Mouse (Mus musculus): Measurements from ENCODE around the gene Gpatch2l. TPM values are rescaled to one million over a fixed set of nuclear protein-coding genes. Genes with fewer than 3 reads are reported as not detected.

The Gpatch2l gene
- polyA plus RNA-seq (2015; fragmentation: Nextera tagmentation; extraction: Ambion mirVana): 10.7 and 12.7 TPM in 2 replicates

DNA sequence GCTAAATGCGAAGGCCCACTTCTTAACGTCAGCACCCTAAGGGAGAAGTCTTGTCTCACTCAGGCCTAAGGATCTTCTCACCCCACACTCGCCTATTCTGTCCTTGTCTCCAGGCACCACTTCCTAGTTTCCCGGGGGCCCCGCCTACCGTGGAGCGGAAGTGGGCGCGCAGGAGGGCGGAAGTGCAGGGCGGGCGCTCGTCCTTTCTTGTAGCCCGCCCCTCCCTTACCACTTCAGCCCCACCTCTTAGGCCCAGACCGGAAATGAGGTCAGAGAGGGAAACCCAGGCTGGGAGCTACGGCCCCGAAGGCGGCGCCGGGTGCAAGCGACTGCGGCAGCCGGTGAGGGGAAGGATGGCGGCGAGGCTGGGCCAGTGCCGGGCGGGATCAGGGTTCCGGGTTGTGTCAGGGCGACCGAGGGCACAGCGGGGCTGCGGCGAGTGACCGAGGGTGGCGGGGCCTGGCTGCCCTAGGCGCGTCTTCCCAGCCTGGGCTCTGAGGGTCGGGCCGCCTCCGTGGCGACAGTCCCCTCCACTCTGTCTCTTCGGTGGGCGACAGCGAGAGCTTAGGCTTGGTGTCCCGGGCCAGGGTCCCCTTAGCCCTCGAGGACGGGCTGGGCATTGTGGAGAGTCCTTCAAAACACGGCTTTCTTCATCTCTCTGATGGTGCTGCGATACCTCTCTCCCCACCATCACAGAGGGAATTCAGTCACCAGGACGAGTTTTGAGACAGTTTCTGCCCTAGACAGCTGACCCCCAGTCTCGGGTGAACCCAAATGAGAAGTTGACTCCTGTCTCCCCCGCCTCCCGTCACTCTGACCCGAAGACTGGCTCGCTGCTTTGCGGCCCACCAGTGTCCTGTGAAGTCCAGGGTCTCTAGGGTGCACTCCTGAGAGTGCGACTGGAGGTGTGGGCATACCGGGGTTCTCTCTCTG lies at the start of gene Gpatch2l:
Gpatch2l (plus strand) TSS at position 255 of the 933 bp plus-strand sequence.
- Histone ChIP-seq H3K4me2 (peak within 1 kb of the TSS; percentile 89), H3K9me3 (replicated peaks) (no peaks in the 10 kb centered on the region), H3K4me1 (replicated peaks) (peaks cover 23% of the 10 kb centered on the region), H3K27ac (peak within 1 kb of the TSS; percentile 88), H3K4me3 (peak within 1 kb of the TSS; percentile 95), H3K9ac (peak within 1 kb of the TSS; percentile 94), H3K36me3 (peaks cover 14% of the 10 kb centered on the region), H3K27me3 (no peaks in the 10 kb centered on the region)
- WGBS: under 1% methylated on average over 57 of the region's 58 CpGs
- peak; percentile 99 for ATAC-seq (replicated peaks; ENCODE audit: insufficient number of reproducible peaks, insufficient read depth, low FRiP score, low read depth)

DNA sequence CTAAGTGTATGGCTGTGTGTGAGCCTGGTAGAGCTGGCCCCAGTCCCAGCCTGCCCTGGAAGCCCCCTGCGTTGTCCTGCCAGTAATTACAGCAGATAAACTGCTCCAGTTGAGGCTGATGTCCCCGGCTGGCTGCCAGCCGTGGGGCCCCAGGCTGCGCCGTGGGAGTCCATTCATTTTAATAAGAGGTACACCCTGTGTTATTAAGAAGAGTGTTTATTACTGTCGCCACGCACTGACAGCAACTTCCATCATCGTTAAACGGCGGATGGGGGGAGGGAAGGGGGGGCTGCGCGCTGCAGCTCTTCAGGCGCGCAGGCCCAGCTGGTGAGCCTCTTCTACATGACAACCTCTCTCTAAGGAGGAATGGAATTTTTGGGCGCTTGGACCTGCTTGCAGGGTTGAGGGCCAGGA lies 49.6 kb upstream of the Gpatch2l start:
- WGBS: 35% methylated on average over 15 of the region's 15 CpGs
- ATAC-seq (replicated peaks; ENCODE audit: insufficient number of reproducible peaks, insufficient read depth, low FRiP score, low read depth): peak; percentile 50; the same call in 1 of the 2 replicates
- peak overlapping the region; percentile 38 for H3K4me2 ChIP-seq
- peak overlapping the region; percentile 6; the same call in 1 of the 2 replicates for H3K4me3 ChIP-seq
- no peak overlapping the region for H3K27ac ChIP-seq
- peaks cover 23% of the 10 kb centered on the region for H3K4me1 ChIP-seq (replicated peaks)
- no peaks in the 10 kb centered on the region for H3K36me3 ChIP-seq
- no peak overlapping the region for H3K9ac ChIP-seq
- no peaks in the 10 kb centered on the region for H3K9me3 ChIP-seq (replicated peaks)
- H3K27me3 ChIP-seq: 0 out of 2 replicates have a peak, but pooled peaks cover under 1% of the 10 kb centered on the region

DNA sequence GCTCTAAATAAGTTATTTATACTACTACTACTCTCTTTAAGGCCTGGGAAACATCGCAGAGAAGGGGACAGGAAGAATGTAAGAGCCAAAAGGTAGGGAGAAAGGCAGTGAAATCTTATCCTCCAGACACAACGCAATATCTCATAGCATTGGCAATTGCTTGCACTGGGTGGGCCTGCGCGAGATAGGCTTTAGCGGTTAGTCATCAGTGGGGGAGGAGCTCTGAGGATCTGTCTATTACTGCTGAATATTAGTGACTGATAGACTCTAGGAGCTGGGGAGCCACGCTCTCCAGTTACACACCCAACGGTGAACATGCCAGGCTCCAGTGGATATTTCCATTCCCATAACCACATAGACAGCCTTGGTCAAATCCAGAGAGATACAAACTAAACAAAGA lies 44.7 kb upstream of the Gpatch2l start:
- WGBS: 79% methylated on average over 7 of the region's 7 CpGs
- Histone ChIP-seq H3K4me1 (replicated peaks) (peaks cover 7% of the 10 kb centered on the region), H3K9ac (no peak overlapping the region), H3K36me3 (no peaks in the 10 kb centered on the region), H3K27me3 (no peaks in the 10 kb centered on the region), H3K4me2 (no peak overlapping the region), H3K27ac (no peak overlapping the region), H3K9me3 (replicated peaks) (no peaks in the 10 kb centered on the region), H3K4me3 (no peak overlapping the region)
- no peak for ATAC-seq (replicated peaks; ENCODE audit: insufficient number of reproducible peaks, insufficient read depth, low FRiP score, low read depth)

- Histone ChIP-seq H3K9me3 (replicated peaks) (no peaks in the 10 kb centered on the region), H3K4me3 (no peak overlapping the region), H3K4me2 (no peak overlapping the region), H3K27ac (no peak overlapping the region), H3K27me3 (no peaks in the 10 kb centered on the region), H3K9ac (no peak overlapping the region), H3K4me1 (replicated peaks) (no peaks in the 10 kb centered on the region), H3K36me3 (no peaks in the 10 kb centered on the region)
- 44% methylated on average over 8 of the region's 8 CpGs for WGBS
- no peak for ATAC-seq (replicated peaks; ENCODE audit: insufficient number of reproducible peaks, insufficient read depth, low FRiP score, low read depth)
These were observed 38.1 kb upstream of the Gpatch2l start for GRCm38 (mm10) chr12:86203443-86204057.

DNA sequence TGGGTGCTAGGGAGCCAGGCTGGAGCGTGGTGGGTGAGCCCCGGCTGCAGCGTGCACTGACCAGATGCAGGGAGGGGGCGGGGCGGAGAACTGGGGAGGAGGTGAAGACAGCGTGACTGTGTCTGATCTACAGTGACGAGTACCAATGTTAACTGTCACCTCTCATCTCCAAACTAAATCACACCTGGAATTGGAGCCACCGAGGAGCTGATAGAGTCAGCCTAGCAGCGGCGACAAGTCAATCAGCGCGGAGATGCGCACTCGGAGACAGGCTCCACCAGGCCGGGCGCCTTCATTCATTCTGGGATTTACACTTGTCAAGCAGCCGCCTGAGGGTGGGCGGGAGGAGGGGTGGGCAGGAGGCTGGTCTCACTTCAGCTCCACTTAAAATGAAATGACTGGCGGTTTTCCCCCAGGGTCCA lies 30.5 kb upstream of the Gpatch2l start:
- Histone ChIP-seq H3K4me1 (replicated peaks) (no peaks in the 10 kb centered on the region), H3K9ac (no peak overlapping the region), H3K4me3 (no peak overlapping the region), H3K9me3 (replicated peaks) (no peaks in the 10 kb centered on the region), H3K4me2 (no peak overlapping the region), H3K36me3 (no peaks in the 10 kb centered on the region), H3K27ac (no peak overlapping the region), H3K27me3 (peaks cover 65% of the 10 kb centered on the region)
- 2% methylated on average over 19 of the region's 19 CpGs for WGBS
- no peak for ATAC-seq (replicated peaks; ENCODE audit: insufficient number of reproducible peaks, insufficient read depth, low FRiP score, low read depth)

DNA sequence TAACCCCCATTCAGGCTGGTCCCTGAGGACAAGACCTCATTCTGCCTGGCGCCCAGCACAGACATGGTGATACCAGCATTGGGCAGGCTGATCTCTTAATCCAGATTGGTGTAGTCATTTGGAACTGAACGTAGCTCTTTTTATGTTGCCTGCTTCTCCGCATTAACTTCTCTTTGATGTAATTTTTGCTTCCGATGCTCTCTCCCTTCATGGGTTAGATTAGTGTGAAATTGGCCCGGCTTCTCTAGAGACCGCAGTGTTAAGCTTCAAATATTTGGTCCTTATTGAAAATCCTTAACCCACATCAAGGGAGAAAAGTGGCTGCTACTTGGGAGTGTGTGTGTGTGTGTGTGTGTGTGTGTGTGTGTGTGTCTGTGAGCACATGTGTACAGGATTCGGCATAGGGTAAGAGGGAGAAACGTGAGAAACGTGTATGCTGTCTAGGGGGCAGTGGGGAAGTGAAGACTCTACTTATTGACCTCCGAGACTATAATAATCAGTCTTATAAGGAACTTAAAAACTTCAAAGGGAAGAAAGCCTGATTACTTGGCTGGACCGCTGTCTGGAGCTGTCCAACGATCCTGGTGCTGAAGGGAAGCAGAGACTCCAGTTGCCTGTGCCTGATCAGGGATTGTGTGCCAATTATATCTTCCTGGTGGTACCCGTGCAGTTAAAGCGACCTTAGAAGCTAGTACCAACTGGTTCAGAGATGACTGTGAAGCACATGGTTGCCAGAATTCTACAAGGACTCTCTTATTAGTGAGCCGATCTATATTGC lies 28.8 kb upstream of the Gpatch2l start:
- Histone ChIP-seq H3K27me3 (peaks cover 77% of the 10 kb centered on the region), H3K36me3 (no peaks in the 10 kb centered on the region)
- 39% methylated on average over 15 of the region's 15 CpGs for WGBS

DNA sequence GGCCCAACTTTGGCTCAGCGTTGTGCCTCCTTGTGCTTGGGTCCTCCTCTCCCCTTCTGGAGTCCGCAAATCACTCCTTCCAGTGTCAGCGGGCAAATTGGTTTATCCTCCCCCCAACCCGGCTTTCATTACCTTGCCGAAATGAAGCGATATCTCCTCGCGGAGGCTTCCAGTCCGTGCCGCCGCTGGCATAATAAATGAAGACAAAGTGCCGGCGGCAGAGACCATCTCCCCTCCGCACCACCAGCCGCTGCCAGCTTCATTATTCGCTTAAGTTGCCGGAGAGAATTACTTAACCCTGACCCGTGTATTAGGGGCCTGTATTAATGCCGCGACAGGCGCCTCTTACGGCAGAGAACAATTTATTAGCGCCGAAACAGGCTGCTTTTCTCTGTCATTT lies 27.5 kb upstream of the Gpatch2l start:
- Histone ChIP-seq H3K27ac (no peak overlapping the region), H3K27me3 (peaks cover 77% of the 10 kb centered on the region), H3K4me2 (no peak overlapping the region), H3K9ac (no peak overlapping the region), H3K4me1 (replicated peaks) (peaks cover 6% of the 10 kb centered on the region; the same call in 1 of the 2 replicates), H3K4me3 (no peak overlapping the region), H3K9me3 (replicated peaks) (no peaks in the 10 kb centered on the region), H3K36me3 (no peaks in the 10 kb centered on the region)
- WGBS: 12% methylated on average over 24 of the region's 24 CpGs
- ATAC-seq (replicated peaks; ENCODE audit: insufficient number of reproducible peaks, insufficient read depth, low FRiP score, low read depth): no peak

More for the DNA sequence above, 28.8 kb upstream of the Gpatch2l start:
- no peak overlapping the region for H3K4me2 ChIP-seq
- no peak overlapping the region for H3K4me3 ChIP-seq
- H3K9ac ChIP-seq: no peak overlapping the region
- no peaks in the 10 kb centered on the region for H3K9me3 ChIP-seq (replicated peaks)
- peaks cover 6% of the 10 kb centered on the region; the same call in 1 of the 2 replicates for H3K4me1 ChIP-seq (replicated peaks)
- ATAC-seq (replicated peaks; ENCODE audit: insufficient number of reproducible peaks, insufficient read depth, low FRiP score, low read depth): no peak
- H3K27ac ChIP-seq: no peak overlapping the region

DNA sequence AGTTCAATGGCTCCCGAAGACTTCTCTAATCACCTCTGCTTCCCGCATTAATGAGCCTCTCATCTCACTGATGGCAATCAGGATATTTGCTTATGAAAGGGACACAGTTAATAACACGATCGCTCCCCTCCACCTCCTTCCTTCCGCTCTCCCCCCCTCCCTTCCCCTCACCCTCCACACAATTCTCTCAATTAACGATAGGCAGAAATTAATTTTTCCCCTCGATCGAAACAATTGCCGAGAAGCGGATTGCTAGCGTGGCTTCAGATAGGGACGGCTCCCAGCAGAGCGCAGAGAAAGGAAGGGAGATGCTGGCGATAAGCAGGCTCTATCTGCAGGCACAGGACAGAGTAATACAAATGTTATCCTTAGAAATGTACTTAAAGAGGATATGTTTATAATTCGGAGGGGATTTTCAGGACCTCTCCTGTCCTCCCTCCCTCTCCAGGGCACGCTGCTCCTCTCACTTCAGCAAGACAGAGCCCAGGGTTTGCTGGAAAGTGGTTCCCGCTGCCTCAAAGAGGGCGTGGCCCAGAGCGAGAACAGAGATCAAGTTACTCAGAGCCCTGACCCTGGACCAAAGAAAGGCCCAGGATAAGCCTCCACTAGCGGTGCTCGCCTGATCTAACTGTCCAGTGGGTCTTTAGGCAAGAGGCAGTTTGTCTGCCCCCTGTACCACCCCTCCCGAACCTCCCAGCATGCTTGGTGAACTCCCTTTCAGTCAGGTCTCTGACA lies 24.8 kb upstream of the Gpatch2l start:
- WGBS: 3% methylated on average over 22 of the region's 22 CpGs
- Histone ChIP-seq H3K27ac (no peak overlapping the region), H3K4me2 (no peak overlapping the region), H3K9ac (no peak overlapping the region), H3K27me3 (peaks cover 75% of the 10 kb centered on the region), H3K4me1 (replicated peaks) (peaks cover 16% of the 10 kb centered on the region), H3K36me3 (no peaks in the 10 kb centered on the region), H3K4me3 (no peak overlapping the region), H3K9me3 (replicated peaks) (no peaks in the 10 kb centered on the region)
- no peak for ATAC-seq (replicated peaks; ENCODE audit: insufficient number of reproducible peaks, insufficient read depth, low FRiP score, low read depth)

DNA sequence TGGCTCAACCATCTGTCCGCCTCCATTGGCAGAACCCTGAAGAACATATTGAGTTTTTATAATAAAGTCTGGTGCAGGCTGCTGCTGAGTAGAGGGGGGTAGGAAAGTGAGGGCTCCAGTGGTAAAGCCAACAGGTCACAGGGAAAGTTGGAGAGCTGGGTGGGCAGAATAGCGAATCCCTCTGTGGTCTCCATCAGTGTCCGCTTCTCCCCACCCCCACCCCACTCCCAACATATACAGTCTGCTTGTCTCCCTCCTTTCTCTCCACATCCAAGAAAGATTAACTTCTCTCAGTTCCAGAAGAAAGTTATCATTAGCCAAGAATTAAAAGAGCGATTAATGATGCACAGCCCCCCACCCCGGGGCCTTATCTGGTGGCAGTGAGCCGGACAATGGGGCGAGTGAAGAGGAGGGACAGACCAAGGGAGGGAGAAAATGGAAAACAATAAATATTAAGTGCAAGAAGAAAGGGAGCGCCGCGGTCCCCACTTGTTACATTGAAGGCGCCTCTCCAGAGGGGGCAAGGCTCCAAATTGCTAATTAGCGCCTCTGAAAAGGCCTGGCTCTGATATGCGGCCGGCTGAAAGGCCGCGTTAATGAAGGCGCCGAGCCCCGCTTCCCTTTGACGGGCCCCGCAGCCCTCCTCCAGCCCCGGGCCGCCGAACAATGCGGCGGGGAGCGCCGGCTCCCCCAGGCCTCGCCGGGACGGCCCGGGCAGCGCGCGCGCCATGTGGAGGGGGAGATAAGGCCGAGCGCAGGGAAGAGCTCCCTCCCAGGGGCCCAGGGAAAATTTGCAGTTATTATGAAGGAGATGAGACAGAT lies 21.2 kb upstream of the Gpatch2l start:
- WGBS: 9% methylated on average over 38 of the region's 38 CpGs
- no peaks in the 10 kb centered on the region for H3K9me3 ChIP-seq (replicated peaks)
- no peaks in the 10 kb centered on the region for H3K36me3 ChIP-seq
- H3K4me3 ChIP-seq: peak overlapping the region; percentile 44
- H3K27ac ChIP-seq: no peak overlapping the region
- ATAC-seq (replicated peaks; ENCODE audit: insufficient number of reproducible peaks, insufficient read depth, low FRiP score, low read depth): no peak
- H3K27me3 ChIP-seq: peaks cover 45% of the 10 kb centered on the region
- H3K4me1 ChIP-seq (replicated peaks): peaks cover 16% of the 10 kb centered on the region
- peak overlapping the region; percentile 79 for H3K4me2 ChIP-seq
- H3K9ac ChIP-seq: no peak overlapping the region

Data from heart, embryonic 15.5 days (tissue).